Mouse (Mus musculus): Measurements from ENCODE around the gene Rpain. TPM values are rescaled to one million over a fixed set of nuclear protein-coding genes. Genes with fewer than 3 reads are reported as not detected.

The Rpain gene
- total RNA-seq, 2 experiments from 2014 or later, result 27.5 to 28.5 TPM

DNA sequence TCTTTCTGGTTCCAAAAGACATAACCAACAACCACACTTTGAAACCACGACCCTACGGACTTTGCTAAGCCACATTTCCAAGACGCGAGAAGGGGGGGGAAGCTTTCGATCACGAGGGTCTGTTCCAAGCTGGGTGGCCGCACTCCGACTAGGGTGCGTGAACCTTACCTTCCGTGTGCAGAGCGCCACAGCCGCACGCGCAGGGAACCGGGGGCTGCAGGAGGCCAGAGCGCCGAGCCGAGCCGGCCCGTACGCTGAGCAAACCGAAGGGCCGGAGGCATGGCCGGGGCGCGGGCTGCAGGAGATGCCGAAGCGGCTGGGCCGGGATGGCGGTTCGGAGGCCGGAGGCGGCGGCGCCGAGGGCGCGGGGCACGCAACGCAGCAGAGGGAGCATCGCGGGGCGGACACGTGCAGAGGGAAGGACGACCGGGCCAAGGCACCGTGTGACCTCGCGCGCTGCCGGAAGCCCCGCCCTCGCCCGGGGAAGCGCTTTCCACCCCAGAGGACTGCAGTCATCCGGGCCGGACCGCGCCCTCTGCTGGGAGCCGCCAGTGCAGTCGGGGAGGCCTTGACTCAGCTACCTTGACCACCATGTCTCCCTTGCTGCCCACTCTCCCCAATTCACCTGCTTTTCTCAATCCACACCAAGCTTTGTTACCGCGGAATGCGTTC is 12.7 kb downstream of the Rpain start, which contains the start of gene C1qbp:
C1qbp (minus strand) TSS at position 470 of the 672 bp plus-strand sequence.
- DNase-seq (ENCODE audit: low spot score in 2 of 2), result peak; percentile 89 to 95

GRCm38 (mm10) chr11:71001167-71001566 is 31.2 kb downstream of the Rpain start:
- no peak for DNase-seq (ENCODE audit: low spot score in 2 of 2)

GRCm38 (mm10) chr11:71003611-71004315 is 33.8 kb downstream of the Rpain start:
- peak in 1 of 2 experiments; percentile 36 for DNase-seq (ENCODE audit: low spot score in 2 of 2)

- DNase-seq (ENCODE audit: low spot score in 2 of 2), result peak; percentile 89 to 93
Observed at GRCm38 (mm10) chr11:71004316-71004773, 34.3 kb downstream of the Rpain start, which contains the start of gene Dhx33. Gene Dhx33, minus strand, starts transcription at chr11:71004437.

DNA sequence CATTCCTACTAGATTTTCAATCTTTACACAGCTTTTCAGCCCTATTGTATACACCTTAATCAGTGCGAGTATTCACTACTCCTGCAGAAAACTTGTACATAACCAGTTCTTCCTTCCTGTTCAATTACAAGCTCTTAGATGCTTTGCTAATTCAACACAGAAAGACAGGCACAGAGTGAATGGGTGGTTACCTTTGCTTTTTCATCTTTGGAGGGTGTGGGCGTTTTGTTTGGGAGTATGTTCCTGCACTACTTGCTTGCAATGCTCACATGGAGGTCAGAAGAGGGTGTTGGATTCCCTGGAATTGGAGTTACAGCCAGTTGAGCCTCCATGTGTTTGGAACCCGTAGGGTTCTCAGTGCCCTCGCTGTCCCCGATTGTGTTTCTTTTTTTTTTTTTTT is 35.0 kb downstream of the Rpain start:
- no peak for DNase-seq (ENCODE audit: low spot score in 2 of 2)

DNA sequence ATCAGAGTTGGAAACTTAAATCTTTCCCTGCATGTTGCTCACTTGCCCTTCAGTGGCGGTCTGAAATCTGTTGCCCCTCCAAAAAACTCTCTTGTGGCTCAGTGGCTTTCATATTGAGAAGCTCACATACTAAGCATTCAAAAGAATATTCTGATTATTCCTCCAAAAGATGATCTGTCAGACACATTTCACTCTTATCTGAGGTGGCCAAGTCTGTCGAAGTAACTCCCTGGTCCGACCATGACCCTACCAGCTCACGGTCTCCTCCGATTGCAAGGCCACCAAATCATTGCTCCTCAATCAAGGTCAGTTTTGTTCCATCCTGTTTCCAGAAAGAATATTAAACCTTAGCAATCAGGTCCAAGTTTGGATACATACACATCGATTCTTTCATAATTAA is 37.0 kb downstream of the Rpain start:
- DNase-seq (ENCODE audit: low spot score in 2 of 2), result no peak

DNA sequence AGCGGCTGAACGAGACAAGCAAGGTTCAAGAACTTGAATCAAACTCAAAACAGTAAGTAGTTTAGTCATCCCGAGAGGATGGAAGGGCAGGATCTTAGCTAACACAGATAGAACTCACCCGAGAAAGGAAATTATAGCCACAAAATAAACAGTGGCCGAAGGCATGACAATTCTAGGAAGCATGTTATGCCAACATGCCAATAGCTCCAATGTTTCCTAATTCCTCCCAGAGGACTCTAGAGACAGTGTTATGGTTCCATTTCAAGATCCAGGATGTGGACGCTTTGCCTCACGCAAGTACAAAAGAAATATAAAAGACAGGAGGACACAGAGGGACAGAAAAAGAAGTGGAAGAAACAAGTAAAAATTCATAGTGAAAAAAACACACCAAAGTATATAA is 37.8 kb downstream of the Rpain start:
- no peak for DNase-seq (ENCODE audit: low spot score in 2 of 2)

DNA sequence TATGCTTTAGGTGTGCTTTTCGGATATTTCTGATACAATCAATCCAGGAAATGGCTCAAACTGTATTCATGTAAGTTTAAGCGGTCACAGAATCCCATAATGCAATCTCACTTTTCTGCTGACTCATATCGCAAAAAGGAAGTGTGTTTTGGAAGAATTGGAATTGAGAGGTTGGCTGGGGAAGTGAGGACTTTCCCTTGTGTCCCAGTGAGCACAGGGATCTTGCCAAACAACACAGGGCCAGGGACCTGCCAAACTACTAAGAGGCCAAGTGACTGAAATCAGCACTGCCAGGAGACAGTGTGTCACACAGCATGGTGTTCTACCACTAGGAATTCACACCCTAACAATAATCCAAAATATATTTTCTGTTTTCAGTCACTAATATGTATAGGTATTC is 38.3 kb downstream of the Rpain start:
- DNase-seq (ENCODE audit: low spot score in 2 of 2), result no peak

DNA sequence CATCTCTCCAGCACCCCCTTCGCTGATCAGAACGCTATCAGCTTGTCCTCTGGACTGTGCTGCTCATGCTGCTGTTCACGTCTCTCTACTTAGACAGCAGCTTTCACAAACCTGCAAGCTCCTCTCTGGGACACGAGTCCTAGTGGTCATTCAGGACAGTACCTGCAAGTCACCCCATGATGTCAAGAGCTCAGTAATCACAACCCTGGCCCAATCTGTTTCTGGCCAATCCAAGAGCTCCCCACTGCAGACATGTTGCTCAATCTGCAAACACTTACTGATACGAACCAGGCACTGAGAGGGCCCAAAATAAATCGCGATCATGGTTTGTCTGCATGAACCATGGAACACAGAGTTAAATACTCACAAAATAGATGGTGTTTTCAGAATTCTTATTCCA is 42.7 kb downstream of the Rpain start:
- no peak for DNase-seq (ENCODE audit: low spot score in 2 of 2)

DNA sequence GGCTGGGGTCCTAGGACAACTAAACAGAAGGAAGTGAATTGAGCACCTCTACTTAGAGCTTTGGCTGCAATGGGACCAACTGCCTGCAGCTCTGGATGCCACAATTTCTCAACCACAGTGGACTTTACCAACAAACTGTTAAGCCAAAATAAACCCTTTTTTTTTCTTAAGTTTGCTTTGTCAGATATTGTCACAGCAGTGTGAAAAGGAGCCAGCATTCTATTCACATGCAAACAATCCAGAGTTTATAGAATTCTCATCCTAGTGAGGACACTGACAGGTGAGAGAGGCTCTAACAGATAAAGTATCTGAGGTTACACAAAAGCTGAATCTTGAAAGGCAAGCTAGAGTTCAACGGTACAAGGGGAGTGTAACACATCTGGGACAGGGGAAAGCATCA is 47.0 kb downstream of the Rpain start:
- no peak for DNase-seq (ENCODE audit: low spot score in 2 of 2)

DNA sequence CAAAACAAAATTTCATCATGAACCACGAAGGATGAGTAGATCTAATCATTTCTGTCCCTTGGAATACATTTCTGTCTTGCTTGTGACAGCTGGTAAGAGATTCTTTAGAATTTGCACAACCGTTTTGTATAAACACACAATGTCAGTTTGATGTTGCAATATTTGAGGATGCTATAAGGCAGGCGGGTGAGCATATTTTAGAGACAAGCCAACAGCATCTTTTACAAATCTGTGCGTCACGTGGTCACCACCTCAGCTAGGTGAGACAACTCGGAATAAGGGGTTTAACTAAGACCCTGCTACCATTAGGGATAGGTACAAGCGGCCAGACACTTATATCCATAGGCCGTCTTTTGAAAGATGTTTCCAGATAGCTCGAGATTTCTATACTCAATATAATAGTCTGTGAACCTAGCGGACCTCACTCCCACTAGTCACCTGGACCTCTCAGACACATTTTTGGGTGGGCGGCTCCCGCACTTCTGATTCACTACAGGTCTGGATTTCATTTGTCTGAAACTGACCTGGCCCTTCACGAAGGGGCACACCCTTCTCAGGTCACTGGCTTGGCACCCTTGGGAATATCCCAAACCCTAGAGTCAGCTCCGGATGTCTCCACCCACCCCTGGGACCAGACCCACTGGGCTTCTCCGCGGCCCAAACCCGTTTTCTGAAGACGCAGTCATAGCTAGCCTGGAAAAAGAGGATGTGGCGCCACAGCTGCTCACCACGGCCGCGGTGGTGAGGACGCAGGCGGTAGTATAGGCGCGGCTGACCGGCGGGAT is 48.6 kb downstream of the Rpain start:
- no peak for DNase-seq (ENCODE audit: low spot score in 2 of 2)

GRCm38 (mm10) chr11:71019201-71020068 is 49.4 kb downstream of the Rpain start, which contains the start of the genes Mis12 and Derl2:
Gene Mis12, plus strand, starts transcription at chr11:71019611.
Gene Derl2, minus strand, starts transcription at chr11:71019841.
- peak; percentile 96 to 97 for DNase-seq (ENCODE audit: low spot score in 2 of 2)

Other genes with a start within 250 kb of the Rpain start
- 10 to 100 TPM; 12.9 to 13.2 TPM for gene Zfp3, start 206.0 kb upstream of the Rpain start, total RNA-seq (2021)
- gene Scimp, start 157.6 kb upstream of the Rpain start, total RNA-seq (2021), result under 1 TPM; 0.48 to 0.68 TPM
- gene Rabep1, start 125.4 kb upstream of the Rpain start, total RNA-seq (2021), result 10 to 100 TPM; 95.2 to 96.0 TPM
- gene Nup88, start 240 bp upstream of the Rpain start, total RNA-seq (2021), result 10 to 100 TPM; 85.5 to 86.5 TPM
- 100 to 1,000 TPM; 231 to 239 TPM for gene C1qbp, start 12.8 kb downstream of the Rpain start, total RNA-seq (2021)
- 10 to 100 TPM; 32.4 to 32.6 TPM for gene Dhx33, start 34.2 kb downstream of the Rpain start, total RNA-seq (2021)
- 10 to 100 TPM; 17.9 to 22.7 TPM for gene Mis12, start 49.4 kb downstream of the Rpain start, total RNA-seq (2021)
- gene Derl2, start 49.6 kb downstream of the Rpain start, total RNA-seq (2021), result 10 to 100 TPM; 43.2 to 44.1 TPM
- gene 6330403K07Rik, start 63.3 kb downstream of the Rpain start, total RNA-seq (2021), result 10 to 100 TPM; 24.6 to 28.5 TPM
- gene Nlrp1a, start 174.5 kb downstream of the Rpain start, total RNA-seq (2021), result 1 to 10 TPM; 1.2 to 1.5 TPM

Data from adrenal gland, postnatal 4 days (tissue).